In genomic region chr8:127088372-127088771, GRCm38 (mm10) we compare ENCODE assay signal across 12 mouse cellular contexts. TPM values are rescaled to one million over a fixed set of nuclear protein-coding genes. Genes with fewer than 3 reads are reported as not detected.
A peak's percentile ranks its signal among the peaks of the same experiment; 100 is the strongest.
DNase-seq lines count a peak whose midpoint lies in the region; ATAC-seq and TF ChIP-seq lines count a peak whose summit lies in the region.
"Had no signal": no experiment of that assay in that cellular context is flagged by ENCODE, and none has a peak within 500 bp of the region (broad histone marks: within the 10 kb centered on the region; RNA-seq: fewer than 3 reads in every experiment).

No protein-coding gene starts in this region.

- H3K36me3 ChIP-seq in forebrain, embryonic 10.5 days (replicated peaks): no peaks in the 10 kb centered on the region
- H3K36me3 ChIP-seq in forebrain, postnatal 0 days (ENCODE audit: insufficient read depth): no peaks in the 10 kb centered on the region
- H3K36me3 ChIP-seq in midbrain, embryonic 10.5 days: no peaks in the 10 kb centered on the region
- H3K36me3 ChIP-seq in midbrain, embryonic 11.5 days (ENCODE audit: control insufficient read depth, insufficient read depth, low read length): no peaks in the 10 kb centered on the region
- no peaks in the 10 kb centered on the region for H3K36me3 ChIP-seq in limb, embryonic 13.5 days
- no peaks in the 10 kb centered on the region for H3K36me3 ChIP-seq in neural tube, embryonic 13.5 days

- no peak overlapping the region for H3K9ac ChIP-seq in forebrain, postnatal 0 days
- no peak overlapping the region for H3K9ac ChIP-seq in midbrain, embryonic 11.5 days (ENCODE audit: low read length)
- H3K9ac ChIP-seq in limb, embryonic 13.5 days: no peak overlapping the region
- no peak overlapping the region for H3K9ac ChIP-seq in neural tube, embryonic 13.5 days

- ATAC-seq in forebrain, postnatal 0 days: no peak
- no peak for ATAC-seq in midbrain, embryonic 11.5 days (ENCODE audit: low FRiP score)
- ATAC-seq in limb, embryonic 13.5 days (ENCODE audit: low FRiP score, low read depth): peak; percentile 75
- no peak for ATAC-seq in neural tube, embryonic 13.5 days (ENCODE audit: low read depth)
- ATAC-seq: forebrain, embryonic 14.5 days had no signal

- WGBS in forebrain, embryonic 10.5 days: 19% methylated on average over 9 of the region's 9 CpGs
- WGBS in forebrain, postnatal 0 days: 29% methylated on average over 9 of the region's 9 CpGs
- WGBS in midbrain, embryonic 10.5 days: 17% methylated on average over 9 of the region's 9 CpGs
- 26% methylated on average over 9 of the region's 9 CpGs for WGBS in midbrain, embryonic 11.5 days
- 5% methylated on average over 9 of the region's 9 CpGs for WGBS in limb, embryonic 13.5 days
- 7% methylated on average over 9 of the region's 9 CpGs for WGBS in neural tube, embryonic 13.5 days

- H3K27ac ChIP-seq in forebrain, embryonic 10.5 days: 0 out of 2 replicates have a peak overlapping the region, but pooled peaks have one; percentile 17
- H3K27ac ChIP-seq in forebrain, postnatal 0 days (ENCODE audit: low read depth, low read length): no peak overlapping the region
- H3K27ac ChIP-seq in midbrain, embryonic 10.5 days (replicated peaks): 0 out of 2 replicates have a peak overlapping the region, but pooled peaks have one; percentile 28
- H3K27ac ChIP-seq in midbrain, embryonic 11.5 days (ENCODE audit: low read depth, low read length): no peak overlapping the region
- H3K27ac ChIP-seq in limb, embryonic 13.5 days: no peak overlapping the region
- peak overlapping the region; percentile 61 for H3K27ac ChIP-seq in neural tube, embryonic 13.5 days (replicated peaks)
- H3K27ac ChIP-seq: heart, adult 2 months had no signal

- no peaks in the 10 kb centered on the region for H3K9me3 ChIP-seq in forebrain, embryonic 10.5 days
- H3K9me3 ChIP-seq in forebrain, postnatal 0 days (ENCODE audit: low read length): no peaks in the 10 kb centered on the region
- no peaks in the 10 kb centered on the region for H3K9me3 ChIP-seq in midbrain, embryonic 10.5 days (replicated peaks)
- H3K9me3 ChIP-seq in midbrain, embryonic 11.5 days (ENCODE audit: control insufficient read depth, low read length): no peaks in the 10 kb centered on the region
- H3K9me3 ChIP-seq in limb, embryonic 13.5 days: no peaks in the 10 kb centered on the region
- no peaks in the 10 kb centered on the region for H3K9me3 ChIP-seq in neural tube, embryonic 13.5 days

- peaks cover 55% of the 10 kb centered on the region for H3K4me1 ChIP-seq in forebrain, embryonic 10.5 days
- peaks cover 8% of the 10 kb centered on the region; the same call in 1 of the 2 replicates for H3K4me1 ChIP-seq in forebrain, postnatal 0 days (ENCODE audit: insufficient read depth)
- H3K4me1 ChIP-seq in midbrain, embryonic 10.5 days: peaks cover 56% of the 10 kb centered on the region
- H3K4me1 ChIP-seq in midbrain, embryonic 11.5 days (ENCODE audit: control insufficient read depth, insufficient read depth, low read length): peaks cover 9% of the 10 kb centered on the region; the same call in 1 of the 2 replicates
- H3K4me1 ChIP-seq in limb, embryonic 13.5 days: peaks cover 80% of the 10 kb centered on the region
- H3K4me1 ChIP-seq in neural tube, embryonic 13.5 days (replicated peaks): peaks cover 55% of the 10 kb centered on the region

- DNase-seq in forebrain, embryonic 10.5 days (ENCODE audit: extremely low spot score, low spot score): peak; percentile 16
- DNase-seq in forebrain, postnatal 0 days: no peak
- peak; percentile 19 for DNase-seq in midbrain, embryonic 10.5 days (ENCODE audit: low spot score)
- DNase-seq in midbrain, embryonic 11.5 days (ENCODE audit: low spot score, missing footprints): no peak
- no peak for DNase-seq in thymus, postnatal 4 days
- no peak for DNase-seq in adrenal gland, adult (ENCODE audit: inconsistent age in 2 of 2, low spot score in 1 of 2)
- DNase-seq: cerebellum, adult 9-11 months; lung, postnatal 4 days had no signal

- H3K4me2 ChIP-seq in forebrain, postnatal 0 days (ENCODE audit: low read depth): no peak overlapping the region
- H3K4me2 ChIP-seq in midbrain, embryonic 11.5 days: no peak overlapping the region
- peak overlapping the region; percentile 48 for H3K4me2 ChIP-seq in limb, embryonic 13.5 days (replicated peaks)
- peak overlapping the region; percentile 28; the same call in 1 of the 2 replicates for H3K4me2 ChIP-seq in neural tube, embryonic 13.5 days

- no peak for TF ChIP-seq CTCF in forebrain, postnatal 0 days (IDR thresholded peaks at IDR 0.05; ENCODE audit: low read depth)

- no peaks in the 10 kb centered on the region for H3K27me3 ChIP-seq in forebrain, embryonic 10.5 days (ENCODE audit: poor library complexity, severe bottlenecking)
- H3K27me3 ChIP-seq in forebrain, postnatal 0 days (ENCODE audit: insufficient read depth, low read length): no peaks in the 10 kb centered on the region
- no peaks in the 10 kb centered on the region for H3K27me3 ChIP-seq in midbrain, embryonic 10.5 days (ENCODE audit: low read depth, poor library complexity, severe bottlenecking)
- no peaks in the 10 kb centered on the region for H3K27me3 ChIP-seq in midbrain, embryonic 11.5 days (ENCODE audit: control insufficient read depth, insufficient read depth, low read length)
- no peaks in the 10 kb centered on the region for H3K27me3 ChIP-seq in limb, embryonic 13.5 days
- no peaks in the 10 kb centered on the region for H3K27me3 ChIP-seq in neural tube, embryonic 13.5 days

- no peak overlapping the region for H3K4me3 ChIP-seq in forebrain, embryonic 10.5 days
- H3K4me3 ChIP-seq in forebrain, postnatal 0 days (ENCODE audit: low read depth, low read length): no peak overlapping the region
- H3K4me3 ChIP-seq in midbrain, embryonic 10.5 days: no peak overlapping the region
- H3K4me3 ChIP-seq in midbrain, embryonic 11.5 days (ENCODE audit: low read depth, low read length): no peak overlapping the region
- no peak overlapping the region for H3K4me3 ChIP-seq in limb, embryonic 13.5 days
- H3K4me3 ChIP-seq in neural tube, embryonic 13.5 days: no peak overlapping the region
- H3K4me3 ChIP-seq: heart, adult 2 months had no signal

RNA-seq across cellular contexts. Expression of gene Pard3, which starts 24.7 kb away (rescaled TPM):
- 27.3 and 27.4 TPM in 2 replicates for polyA plus RNA-seq in forebrain, embryonic 10.5 days (2016; fragmentation: Nextera tagmentation; extraction: Ambion mirVana)
- total RNA-seq in forebrain, postnatal 0 days (2014; rRNA removed): 21.6 and 31.0 TPM in 2 replicates
- 7.5 and 11.4 TPM in 2 replicates for polyA plus RNA-seq in forebrain, postnatal 0 days (2015; fragmentation: Nextera tagmentation; extraction: Ambion mirVana)
- polyA plus RNA-seq in midbrain, embryonic 10.5 days (2016; fragmentation: Nextera tagmentation; extraction: Ambion mirVana): 25.1 and 26.1 TPM in 2 replicates
- 28.3 and 30.4 TPM in 2 replicates for polyA plus RNA-seq in midbrain, embryonic 11.5 days (2014; fragmentation: Nextera tagmentation; extraction: Ambion mirVana)
- polyA plus RNA-seq in limb, embryonic 13.5 days (2015; fragmentation: Nextera tagmentation; extraction: Ambion mirVana): 33.2 and 35.0 TPM in 2 replicates
- 20.9 and 22.2 TPM in 2 replicates for polyA plus RNA-seq in neural tube, embryonic 13.5 days (2015; fragmentation: Nextera tagmentation; extraction: Ambion mirVana)

Comparison
In these comparisons a context has a peak if more than half of its experiments do, and no peak if none do; other contexts are left out.
1. DNase-seq: peak in forebrain, embryonic 10.5 days (single experiment) and midbrain, embryonic 10.5 days (single experiment); none in forebrain, postnatal 0 days (single experiment), midbrain, embryonic 11.5 days (single experiment), thymus, postnatal 4 days (single experiment) and adrenal gland, adult (0 of 2).
2. H3K27ac ChIP-seq: peak in forebrain, embryonic 10.5 days (single experiment), midbrain, embryonic 10.5 days (single experiment) and neural tube, embryonic 13.5 days (single experiment); none in forebrain, postnatal 0 days (single experiment), midbrain, embryonic 11.5 days (single experiment) and limb, embryonic 13.5 days (single experiment).
3. H3K4me2 ChIP-seq: peak in limb, embryonic 13.5 days (single experiment) and neural tube, embryonic 13.5 days (single experiment); none in forebrain, postnatal 0 days (single experiment) and midbrain, embryonic 11.5 days (single experiment).